In genomic region chr13:93560282-93560681, GRCm38 (mm10) we compare ENCODE assay signal across 14 mouse cellular contexts.
"Had no signal": no experiment of that assay in that cellular context is flagged by ENCODE, and none has a peak within 500 bp of the region (broad histone marks: within the 10 kb centered on the region; RNA-seq: fewer than 3 reads in every experiment).

No protein-coding gene starts in this region.

- H3K27ac ChIP-seq: midbrain, embryonic 13.5 days; midbrain, embryonic 15.5 days; neural tube, embryonic 12.5 days; stomach, embryonic 15.5 days; stomach, postnatal 0 days had no signal

- H3K4me3 ChIP-seq: midbrain, embryonic 13.5 days; midbrain, embryonic 15.5 days; neural tube, embryonic 12.5 days; stomach, embryonic 15.5 days had no signal

- DNase-seq: lung, adult 18-20 months; lung, embryonic 14.5 days; lung, postnatal 10 days; lung, postnatal 4 days; right cerebral cortex, postnatal 25 days; thymus, adult 18-20 months; thymus, postnatal 14 days; thymus, postnatal 36 days had no signal

- H3K9me3 ChIP-seq: midbrain, embryonic 13.5 days; midbrain, embryonic 15.5 days; neural tube, embryonic 12.5 days; stomach, embryonic 15.5 days had no signal

- H3K27me3 ChIP-seq: midbrain, embryonic 13.5 days; midbrain, embryonic 15.5 days; neural tube, embryonic 12.5 days; stomach, embryonic 15.5 days had no signal

- H3K4me2 ChIP-seq: lung, embryonic 14.5 days; midbrain, embryonic 11.5 days; midbrain, embryonic 13.5 days; midbrain, embryonic 15.5 days; neural tube, embryonic 12.5 days; stomach, embryonic 15.5 days had no signal

- H3K4me1 ChIP-seq: midbrain, embryonic 13.5 days; midbrain, embryonic 15.5 days; neural tube, embryonic 12.5 days; stomach, embryonic 15.5 days had no signal

- H3K9ac ChIP-seq: lung, embryonic 14.5 days; midbrain, embryonic 13.5 days; midbrain, embryonic 15.5 days; neural tube, embryonic 12.5 days; stomach, embryonic 15.5 days had no signal

- H3K36me3 ChIP-seq: midbrain, embryonic 13.5 days; midbrain, embryonic 15.5 days; neural tube, embryonic 12.5 days; stomach, embryonic 15.5 days had no signal

- ATAC-seq: midbrain, embryonic 13.5 days; midbrain, embryonic 15.5 days had no signal
